Mouse (Mus musculus) embryonic fibroblast, embryonic 13.5 days (primary cell): ENCODE data around the gene Eif2d.

ENCODE experiments used
- CTCF ChIP-seq: IDR thresholded peaks from 2 replicates; pipeline ENCODE4 v1.5.1; 2011; ENCODE audit warnings: mild to moderate bottlenecking, control low read depth, low read length, moderate library complexity, borderline replicate concordance; ENCODE audit not compliant: insufficient read depth
- POLR2A ChIP-seq: IDR thresholded peaks from 2 replicates; pipeline ENCODE4 v1.6.1; 2011; ENCODE audit warnings: low read depth, mild to moderate bottlenecking, control low read depth, low read length, moderate library complexity

DNA sequence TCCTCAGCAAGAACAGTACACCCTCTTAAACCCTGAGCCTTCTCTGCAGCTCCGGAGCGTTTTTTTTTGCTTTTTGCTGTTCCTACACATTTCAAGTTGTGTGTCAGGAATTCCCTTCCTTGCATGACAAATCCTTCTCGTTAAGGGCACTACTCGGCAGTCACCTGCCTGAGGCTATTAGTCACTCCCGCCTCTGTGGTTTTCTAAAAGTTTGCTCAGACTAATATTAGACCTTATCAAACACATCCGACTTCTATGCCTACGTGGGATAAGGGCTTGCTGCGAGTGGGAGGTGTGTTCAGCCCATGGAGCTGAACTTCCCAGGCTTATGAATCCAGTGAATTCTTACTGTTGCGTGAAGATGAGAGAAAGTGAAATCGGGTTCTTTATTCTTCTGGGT is 34.5 kb upstream of the Eif2d start:
- TF ChIP-seq CTCF (no peak), POLR2A (no peak)
